Mouse (Mus musculus) right cerebral cortex, adult 2 months (tissue): Measurements from ENCODE around the gene Unc5c.

Experiments used
- DNase-seq, 2 experiments: peaks; one replicate each; pipeline ENCODE4 v3.0.0; 2021 to 2022; ENCODE audit warnings: low spot score in 2 of 2

The Unc5c gene

DNA sequence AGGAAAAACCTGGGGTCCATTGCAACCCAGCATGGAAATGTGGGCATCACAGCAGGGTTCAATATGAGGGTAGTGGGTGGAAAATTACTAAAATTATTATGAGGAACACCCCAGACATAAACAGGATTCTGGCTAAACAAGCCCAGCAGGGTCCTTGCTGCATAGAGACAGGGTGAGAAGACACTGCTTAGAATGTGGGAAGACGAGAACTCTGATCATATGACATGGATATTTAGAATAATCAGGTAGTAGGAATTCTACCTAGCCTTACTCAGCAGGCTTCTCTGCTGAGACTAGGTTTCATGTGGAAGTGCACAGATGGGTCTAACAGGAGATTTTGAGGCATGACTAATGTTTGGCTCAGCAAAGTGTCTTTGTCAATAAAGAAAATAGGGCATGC, 131.9 kb downstream of the Unc5c start:
- DNase-seq = no peak

DNA sequence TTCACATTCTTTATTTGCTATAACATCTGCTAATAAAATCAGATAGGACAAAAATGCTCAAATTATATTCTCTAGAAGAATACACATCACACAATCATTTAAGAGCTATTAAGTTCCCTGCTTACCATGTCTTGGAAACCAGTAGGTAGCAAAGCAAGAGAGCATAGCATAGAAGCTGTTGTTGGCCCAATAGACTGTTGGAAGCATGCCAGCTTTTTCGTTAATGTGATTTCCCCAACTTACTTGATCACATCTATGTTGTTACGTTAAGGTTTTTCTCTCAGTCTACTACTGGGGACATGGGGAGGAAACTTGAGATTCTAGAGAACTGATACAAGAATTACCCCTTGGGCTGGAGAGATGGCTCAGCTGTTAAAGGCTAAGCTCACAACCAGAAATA, 133.0 kb downstream of the Unc5c start:
- DNase-seq = no peak

GRCm38 (mm10) chr3:141598936-141599335, 133.9 kb downstream of the Unc5c start:
- no peak for DNase-seq

GRCm38 (mm10) chr3:141601072-141601549, 136.1 kb downstream of the Unc5c start:
- no peak for DNase-seq

DNA sequence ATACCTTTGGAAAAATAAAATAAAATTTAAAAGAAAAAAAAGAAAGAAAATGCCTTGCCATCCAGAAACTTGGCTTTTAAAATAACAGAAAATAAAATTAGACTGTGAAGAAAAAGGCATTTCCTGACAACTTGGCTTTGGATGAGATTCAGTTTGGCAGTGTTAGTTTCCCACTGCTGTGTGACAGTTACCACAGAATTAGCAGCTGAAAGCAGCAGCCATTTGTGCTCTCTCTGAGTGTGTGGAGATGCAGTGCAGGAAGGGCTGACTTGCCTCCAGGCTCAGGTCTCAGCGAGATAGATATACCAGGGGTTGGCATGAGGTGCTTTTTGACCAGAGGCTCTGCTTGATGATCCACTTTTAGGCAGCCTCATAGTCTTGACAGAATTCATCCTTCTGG, 151.7 kb downstream of the Unc5c start:
- no peak for DNase-seq

- DNase-seq = no peak
These were observed 153.7 kb downstream of the Unc5c start for GRCm38 (mm10) chr3:141618675-141619074.

DNA sequence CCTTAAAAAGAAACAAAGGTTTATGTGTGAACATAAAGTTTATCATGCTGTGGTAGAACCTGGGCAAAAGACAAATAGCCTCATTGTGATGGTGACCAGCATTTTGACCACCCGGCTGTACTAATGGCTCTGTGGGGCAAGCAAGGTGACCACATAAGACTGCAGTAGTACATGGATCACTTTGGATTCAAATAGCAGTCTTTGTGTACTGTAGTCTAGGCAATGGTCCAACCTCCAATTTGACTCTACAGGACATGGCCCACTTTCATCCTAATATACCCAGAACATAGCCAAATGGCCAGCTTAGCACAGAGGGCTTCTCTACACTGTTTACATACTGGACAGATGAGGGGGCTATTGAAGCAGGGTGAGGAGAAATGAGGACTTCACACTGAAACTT, 156.5 kb downstream of the Unc5c start:
- no peak for DNase-seq

DNA sequence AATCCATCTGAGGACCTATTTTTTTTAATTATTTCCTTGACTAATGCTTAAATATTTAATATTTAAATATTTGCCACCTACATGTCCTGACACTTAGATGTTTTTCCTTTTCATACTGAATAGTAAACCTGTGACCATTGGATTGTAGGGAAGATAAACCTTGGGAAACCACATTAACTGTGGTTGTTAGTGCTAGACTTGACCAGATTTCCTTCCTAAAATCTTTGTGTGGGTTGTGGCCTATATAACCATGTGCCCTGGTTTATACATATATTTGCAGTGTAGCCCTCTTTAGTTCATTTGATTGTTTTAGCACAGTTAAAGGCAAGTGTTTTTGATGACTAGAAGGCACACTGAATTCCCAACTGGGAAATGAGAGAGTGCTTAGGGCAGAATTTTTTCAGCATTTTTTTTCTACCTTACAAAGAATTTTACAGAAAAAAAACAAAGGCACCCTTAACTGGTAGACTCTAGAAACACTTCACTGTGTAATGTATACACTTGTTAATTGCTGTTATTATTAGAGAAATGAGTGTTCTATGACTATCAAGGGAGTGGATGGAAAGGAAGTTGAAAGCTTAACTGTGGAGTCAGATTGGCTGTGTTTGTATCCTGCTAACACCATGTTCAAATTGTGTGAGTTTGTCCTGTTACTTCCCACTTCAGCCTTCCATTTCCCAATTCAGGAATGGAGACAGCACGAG, 162.1 kb downstream of the Unc5c start:
- DNase-seq = no peak

GRCm38 (mm10) chr3:141627639-141627977, 162.6 kb downstream of the Unc5c start:
- DNase-seq = no peak

DNA sequence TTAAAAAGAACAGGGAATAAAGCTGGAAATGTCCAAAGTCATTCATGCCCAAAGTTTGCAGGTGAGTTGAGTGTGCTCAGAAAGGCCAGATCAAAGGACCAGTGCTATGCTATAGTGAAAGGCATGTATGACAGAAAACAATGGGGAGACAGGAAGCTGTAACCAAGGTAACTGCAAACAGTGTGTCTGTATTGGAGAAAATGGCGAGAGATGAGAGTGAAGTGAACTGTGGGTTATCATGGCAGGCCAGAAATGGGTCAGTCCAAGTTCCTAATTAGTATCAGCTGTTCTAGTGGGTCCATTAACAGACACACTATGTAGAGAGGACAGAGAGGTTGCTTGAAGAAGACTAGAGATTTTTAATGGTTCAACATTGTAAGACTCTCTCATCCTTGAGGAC, 164.4 kb downstream of the Unc5c start:
- DNase-seq = no peak

DNA sequence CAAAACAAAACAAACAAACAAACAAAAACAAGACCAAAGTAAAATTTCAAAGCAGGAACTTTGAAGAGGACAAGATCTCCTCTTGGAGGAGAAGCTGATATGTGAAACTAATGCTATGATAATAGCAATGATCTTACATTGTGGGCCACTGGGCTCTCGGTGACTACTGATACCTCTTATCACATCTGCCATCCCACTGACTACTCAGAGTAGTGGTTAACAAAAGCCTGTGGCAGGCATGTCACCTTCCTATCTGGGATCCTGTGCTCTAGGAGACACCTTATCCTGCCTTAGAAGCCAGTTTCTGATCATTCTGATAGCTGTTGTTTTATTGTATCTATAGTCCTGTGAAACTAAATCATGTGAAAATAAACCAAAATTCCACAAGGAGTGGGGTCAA, 172.9 kb downstream of the Unc5c start:
- DNase-seq = no peak

- DNase-seq = no peak
These were observed 179.2 kb downstream of the Unc5c start for GRCm38 (mm10) chr3:141644264-141644663.

DNA sequence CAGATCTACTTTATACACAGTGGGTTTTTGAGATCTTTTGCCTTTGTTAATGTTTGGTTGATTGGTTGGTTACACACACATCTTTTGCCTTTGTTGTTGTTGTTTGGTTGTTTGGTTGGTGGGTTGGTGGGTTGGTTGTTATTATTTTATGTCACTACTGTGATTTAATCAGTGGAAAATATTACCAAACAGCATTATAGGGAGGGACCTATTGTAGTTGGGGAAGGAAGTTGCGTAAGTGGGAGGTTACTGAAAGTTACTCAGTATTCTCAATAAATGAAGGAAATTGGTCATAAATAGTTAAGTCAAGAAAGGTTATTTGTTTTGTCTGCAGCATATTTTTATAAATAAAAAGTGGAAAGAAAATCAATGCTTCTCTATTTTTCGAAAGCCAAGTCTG, 181.6 kb downstream of the Unc5c start:
- DNase-seq = no peak

DNA sequence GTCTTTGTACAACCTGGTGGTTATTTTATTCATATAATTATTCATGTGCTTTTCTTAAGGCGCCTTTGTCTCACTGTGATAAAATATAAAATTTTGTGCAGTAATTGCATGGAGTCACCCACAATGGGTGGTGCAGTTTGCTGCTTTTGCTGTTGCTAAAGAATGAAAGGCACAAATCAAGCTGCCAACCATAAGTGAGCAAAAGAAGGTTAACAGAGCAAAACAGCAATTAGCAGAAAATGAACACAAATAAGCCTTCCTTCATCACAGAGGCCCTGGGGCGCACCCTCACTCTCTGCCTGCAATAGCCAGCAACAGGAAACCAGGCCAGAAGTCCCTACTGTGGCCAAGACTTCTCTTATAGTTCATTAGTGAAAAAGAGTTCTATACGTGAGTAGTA, 185.6 kb downstream of the Unc5c start:
- DNase-seq = no peak

DNA sequence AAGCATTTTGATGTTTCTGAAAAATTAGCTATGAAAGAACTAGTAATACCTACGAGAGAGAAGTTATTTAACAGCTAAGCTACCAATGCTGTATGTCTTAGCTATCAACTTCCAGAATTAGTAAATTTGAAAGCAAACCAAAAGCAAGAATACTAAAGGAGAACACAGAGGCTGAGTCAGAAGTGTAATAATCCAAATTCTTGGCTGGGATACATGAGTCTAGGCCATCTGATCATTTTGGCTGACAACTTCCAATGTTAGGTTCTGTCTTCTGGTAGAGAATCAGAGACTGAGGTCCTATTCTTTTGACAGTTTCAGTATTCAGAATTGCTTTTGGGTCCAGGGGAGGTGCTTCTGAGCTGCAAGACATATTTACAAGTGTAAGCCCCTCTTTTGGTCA, 188.9 kb downstream of the Unc5c start:
- DNase-seq = no peak

- no peak for DNase-seq
These were observed 194.2 kb downstream of the Unc5c start for GRCm38 (mm10) chr3:141659041-141659789.

DNA sequence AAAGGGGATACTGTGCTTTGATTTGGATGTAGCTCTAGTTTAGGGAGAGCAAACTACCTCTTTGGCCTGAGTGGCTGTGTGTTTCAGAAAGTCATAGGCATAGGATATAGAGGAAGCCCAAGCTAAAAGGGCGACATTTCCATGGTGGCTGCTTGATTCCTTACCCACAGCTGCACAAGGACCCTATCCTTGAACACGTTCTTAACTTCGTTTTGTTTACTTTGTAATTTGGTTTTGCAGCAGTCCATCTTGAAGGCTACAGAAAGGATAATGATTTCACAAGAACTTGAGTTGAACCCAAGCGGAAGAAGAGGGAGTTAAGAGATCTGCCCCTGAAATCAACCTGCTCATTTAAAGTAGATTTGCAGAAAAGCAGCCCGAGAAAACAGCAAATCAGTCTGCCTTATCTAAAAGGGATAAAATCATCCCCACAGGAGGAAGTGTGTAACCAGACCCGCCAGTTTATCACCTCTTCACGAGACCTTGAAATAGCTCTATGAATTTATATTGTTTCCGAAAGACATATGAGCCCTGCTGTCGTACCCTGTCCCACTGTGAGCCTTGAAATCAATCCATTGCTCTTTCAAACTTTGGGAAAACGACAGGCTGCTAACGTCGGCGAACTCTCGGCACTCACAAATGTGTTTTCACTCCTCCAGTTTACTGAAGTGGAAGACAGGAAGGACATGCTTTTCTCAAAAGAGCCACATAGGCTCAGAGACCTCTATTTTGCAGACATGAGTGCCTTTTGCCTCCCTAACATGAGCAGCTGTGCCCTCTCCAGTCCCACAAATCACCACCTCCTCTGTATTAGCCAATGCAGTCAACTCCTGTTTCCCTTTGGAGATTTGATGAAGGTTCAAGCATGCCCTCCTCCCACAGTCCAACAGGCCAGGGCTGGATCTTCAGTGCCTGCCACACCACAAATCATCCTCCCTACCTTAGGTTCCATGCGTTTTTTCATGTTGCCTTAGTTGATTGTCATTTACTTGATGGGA, 195.3 kb downstream of the Unc5c start:
- no peak for DNase-seq

- DNase-seq = peak; percentile 6 to 12
These were observed 224.1 kb downstream of the Unc5c start for GRCm38 (mm10) chr3:141689113-141689512.

DNA sequence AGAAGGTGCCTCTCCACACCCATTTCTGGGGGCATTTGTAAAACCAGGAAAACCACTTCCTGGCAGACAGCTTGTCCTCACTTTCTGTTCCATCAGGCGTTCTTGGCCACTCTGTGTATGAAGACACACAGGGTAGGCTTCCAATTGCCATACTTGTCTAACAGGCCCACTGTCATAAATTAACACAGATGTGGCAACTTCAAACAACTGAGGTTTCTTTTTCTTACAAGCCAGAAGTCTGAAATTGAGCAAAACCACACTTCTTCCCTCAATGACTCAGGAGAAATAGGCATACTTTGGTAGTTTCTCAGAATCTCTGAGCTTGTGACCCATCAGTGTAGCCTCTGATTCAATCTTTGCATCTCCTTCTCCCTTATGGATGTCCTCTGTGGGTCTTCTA, 225.7 kb downstream of the Unc5c start:
- DNase-seq = no peak

- DNase-seq = no peak
These were observed 226.4 kb downstream of the Unc5c start for GRCm38 (mm10) chr3:141691418-141691817.

- no peak for DNase-seq
These were observed 226.8 kb downstream of the Unc5c start for GRCm38 (mm10) chr3:141691846-141692245.

- DNase-seq = no peak
These were observed 234.2 kb downstream of the Unc5c start for GRCm38 (mm10) chr3:141699177-141699576.
